Mouse (Mus musculus) midbrain, embryonic 15.5 days (tissue): ENCODE data around the gene Gap43. TPM values are rescaled to one million over a fixed set of nuclear protein-coding genes. Genes with fewer than 3 reads are reported as not detected.

Experiments used
- ATAC-seq: fragments of 200-750 bp; cut with Nextera tagmentation; replicated peaks from 2 replicates; pipeline ENCODE4 v1.8.0; 2017; ENCODE audit warnings: moderate TSS enrichment
- H3K27ac ChIP-seq: fragments of 300-500 bp; sonication (generic); 2 replicates; pipeline ENCODE4 v1.5.1; 2015; ENCODE audit warnings: mild to moderate bottlenecking, inconsistent platforms
- H3K27me3 ChIP-seq: fragments of 300-500 bp; sonication (generic); replicated peaks from 2 replicates; pipeline ENCODE4 v1.6.1; 2015; ENCODE audit warnings: inconsistent platforms
- H3K36me3 ChIP-seq: fragments of 300-500 bp; sonication (generic); replicated peaks from 2 replicates; pipeline ENCODE4 v1.6.1; 2015; ENCODE audit warnings: inconsistent platforms
- H3K4me1 ChIP-seq: fragments of 300-500 bp; sonication (generic); 2 replicates; pipeline ENCODE4 v1.6.1; 2015; ENCODE audit warnings: inconsistent platforms
- H3K4me2 ChIP-seq: fragments of 300-500 bp; sonication (generic); 2 replicates; pipeline ENCODE4 v1.6.1; 2015; ENCODE audit warnings: inconsistent platforms, mild to moderate bottlenecking, moderate library complexity
- H3K4me3 ChIP-seq: fragments of 300-500 bp; sonication (generic); 2 replicates; pipeline ENCODE4 v1.5.1; 2015; ENCODE audit warnings: mild to moderate bottlenecking, inconsistent platforms
- H3K9ac ChIP-seq: fragments of 300-500 bp; sonication (generic); 2 replicates; pipeline ENCODE4 v1.6.1; 2015; ENCODE audit warnings: mild to moderate bottlenecking, inconsistent platforms
- H3K9me3 ChIP-seq: fragments of 300-500 bp; sonication (generic); 2 replicates; pipeline ENCODE4 v1.6.1; 2016; ENCODE audit warnings: inconsistent platforms
- WGBS: fragments of 180-500 bp; shearing (Covaris S2); methylation state at CpG from one replicate; pipeline ENCODE4 v1.1.7; 2015; ENCODE audit warnings: mixed read lengths; 5-methylcytosine and 5-hydroxymethylcytosine counted together
- polyA plus RNA-seq: library from polyadenylated mRNA; unstranded; fragments of >200 nt; fragmentation: Nextera tagmentation; extraction: Ambion mirVana; gene quantifications from 2 replicates; pipeline ENCODE4 v1.2.1, GENCODE M21; 2015

Gene Gap43
- polyA plus RNA-seq, 1 experiment from 2014 or later: 1,557 TPM

DNA sequence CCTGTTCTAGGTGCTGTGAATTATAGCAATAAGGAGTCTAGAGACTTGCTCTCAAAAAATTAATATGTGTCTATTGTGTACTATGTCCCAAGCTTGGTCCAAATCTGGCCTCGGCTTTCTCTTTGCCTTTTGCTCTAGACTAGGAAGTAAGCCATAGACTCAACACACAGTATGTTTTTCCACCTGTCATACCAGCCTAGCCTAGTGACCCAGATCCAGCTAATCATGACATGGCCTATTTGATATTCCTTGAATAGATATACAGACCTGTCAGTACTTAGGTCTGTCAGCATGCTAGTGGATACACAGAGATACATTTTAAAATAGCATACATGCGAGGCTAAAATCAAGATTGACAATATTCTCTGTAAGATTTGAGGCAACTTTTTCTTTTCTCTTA, 46.4 kb downstream of the Gap43 start:
- no peak for ATAC-seq
- Histone ChIP-seq H3K4me1 (peaks cover 16% of the 10 kb centered on the region; the same call in 1 of the 2 replicates), H3K4me2 (no peak overlapping the region), H3K4me3 (no peak overlapping the region), H3K27ac (no peak overlapping the region), H3K9me3 (no peaks in the 10 kb centered on the region), H3K9ac (no peak overlapping the region), H3K36me3 (peaks cover 5% of the 10 kb centered on the region; the same call in 1 of the 2 replicates), H3K27me3 (no peaks in the 10 kb centered on the region)
- WGBS: 91% methylated on average over 2 of the region's 2 CpGs

DNA sequence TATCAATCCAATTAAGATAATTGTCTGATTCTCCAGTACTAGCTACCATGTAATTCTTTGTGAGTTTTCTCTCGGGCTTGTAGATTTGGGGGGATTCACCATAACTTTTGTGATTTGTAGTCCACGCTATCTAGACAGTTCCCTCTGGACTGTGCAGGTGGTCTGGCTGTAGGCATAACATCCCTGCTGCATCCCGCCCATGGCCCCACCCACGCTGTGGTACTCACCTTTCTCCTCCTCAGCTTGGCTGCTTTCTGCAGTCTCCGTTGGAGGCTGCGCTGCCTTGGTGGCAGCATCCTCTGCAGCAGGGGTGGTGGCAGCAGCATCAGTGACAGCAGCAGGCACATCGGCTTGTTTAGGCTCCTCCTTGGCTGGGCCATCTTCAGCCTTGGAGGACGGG, 48.9 kb downstream of the Gap43 start:
- H3K27me3 ChIP-seq: no peaks in the 10 kb centered on the region
- H3K27ac ChIP-seq: no peak overlapping the region
- 54% methylated on average over 8 of the region's 8 CpGs for WGBS
- H3K9ac ChIP-seq: no peak overlapping the region
- H3K36me3 ChIP-seq: peaks cover 5% of the 10 kb centered on the region; the same call in 1 of the 2 replicates
- no peaks in the 10 kb centered on the region for H3K9me3 ChIP-seq
- H3K4me3 ChIP-seq: no peak overlapping the region
- no peak overlapping the region for H3K4me2 ChIP-seq
- H3K4me1 ChIP-seq: peaks cover 16% of the 10 kb centered on the region; the same call in 1 of the 2 replicates
- ATAC-seq: peak; percentile 67

DNA sequence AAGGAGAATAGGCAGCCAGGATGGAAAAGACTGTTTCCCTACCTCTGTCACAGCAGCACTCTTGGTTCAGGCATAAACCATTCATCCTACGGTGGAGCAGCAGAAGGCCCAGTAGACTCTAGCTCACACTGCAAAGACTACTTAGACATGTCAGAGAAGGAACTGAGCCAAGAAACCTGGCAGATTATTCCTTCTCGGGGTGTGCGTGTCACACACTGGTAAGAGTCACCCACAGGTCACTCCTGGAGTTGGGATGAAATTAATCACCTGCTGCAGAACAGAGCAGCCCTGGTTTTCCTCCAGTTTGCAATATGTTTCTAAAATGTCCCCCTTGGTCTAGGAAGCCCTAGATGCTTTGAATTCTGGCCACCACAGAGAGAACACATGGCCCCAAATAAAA, 56.4 kb downstream of the Gap43 start:
- H3K4me1 ChIP-seq: no peaks in the 10 kb centered on the region; the same call in 1 of the 2 replicates
- no peaks in the 10 kb centered on the region for H3K27me3 ChIP-seq
- no peaks in the 10 kb centered on the region for H3K9me3 ChIP-seq
- H3K4me3 ChIP-seq: no peak overlapping the region
- no peak overlapping the region for H3K9ac ChIP-seq
- no peak overlapping the region for H3K27ac ChIP-seq
- ATAC-seq: no peak
- WGBS: 93% methylated on average over 3 of the region's 3 CpGs
- H3K4me2 ChIP-seq: no peak overlapping the region
- no peaks in the 10 kb centered on the region for H3K36me3 ChIP-seq

DNA sequence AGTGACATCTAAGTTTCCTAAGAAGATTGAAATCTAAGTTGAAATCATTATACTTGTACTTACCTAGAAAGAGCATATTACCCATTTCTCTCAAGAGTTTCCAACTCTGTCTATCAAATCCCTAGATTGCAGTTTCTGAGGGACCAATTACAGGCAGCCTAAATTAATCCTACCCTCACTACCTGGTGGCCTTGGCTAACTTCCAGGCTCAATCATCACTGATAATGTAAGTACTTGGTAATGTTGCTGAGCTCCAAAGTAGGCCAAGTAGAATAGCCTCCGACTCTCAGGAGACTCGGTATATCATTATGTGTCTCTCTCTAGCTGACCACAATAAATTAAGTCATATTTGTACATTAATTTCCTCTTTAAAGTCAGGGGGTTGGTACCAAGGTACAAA, 62.7 kb downstream of the Gap43 start:
- no peak overlapping the region for H3K9ac ChIP-seq
- no peak overlapping the region for H3K4me2 ChIP-seq
- no peaks in the 10 kb centered on the region for H3K27me3 ChIP-seq
- peaks cover 26% of the 10 kb centered on the region for H3K4me1 ChIP-seq
- ATAC-seq: no peak
- 76% methylated on average over 2 of the region's 2 CpGs for WGBS
- H3K27ac ChIP-seq: no peak overlapping the region
- H3K9me3 ChIP-seq: no peaks in the 10 kb centered on the region
- H3K36me3 ChIP-seq: no peaks in the 10 kb centered on the region
- H3K4me3 ChIP-seq: no peak overlapping the region

DNA sequence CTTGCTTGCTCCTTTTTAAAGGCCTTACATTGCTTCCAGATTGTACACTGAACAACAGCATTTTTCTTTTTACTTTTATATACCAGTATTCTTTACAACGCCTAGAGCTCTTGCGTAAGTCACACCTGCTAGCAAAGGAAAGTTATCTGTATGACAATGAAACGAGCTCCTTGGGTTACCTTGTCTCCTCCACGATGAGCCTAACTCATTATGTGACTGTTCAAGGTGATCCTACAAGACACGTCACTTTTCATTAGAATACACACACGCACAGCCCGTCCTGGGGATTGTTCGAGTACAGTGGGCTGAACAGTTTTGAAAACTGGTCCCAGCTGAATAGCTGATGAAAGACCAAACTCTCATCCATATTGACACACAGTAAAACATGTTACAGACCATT, 63.2 kb downstream of the Gap43 start:
- Histone ChIP-seq H3K27ac (peak overlapping the region; percentile 86), H3K27me3 (no peaks in the 10 kb centered on the region), H3K9me3 (no peaks in the 10 kb centered on the region), H3K9ac (no peak overlapping the region), H3K4me2 (no peak overlapping the region), H3K36me3 (no peaks in the 10 kb centered on the region), H3K4me3 (no peak overlapping the region), H3K4me1 (peaks cover 26% of the 10 kb centered on the region)
- no peak; the same call in 1 of the 2 replicates for ATAC-seq
- 55% methylated on average over 8 of the region's 8 CpGs for WGBS

DNA sequence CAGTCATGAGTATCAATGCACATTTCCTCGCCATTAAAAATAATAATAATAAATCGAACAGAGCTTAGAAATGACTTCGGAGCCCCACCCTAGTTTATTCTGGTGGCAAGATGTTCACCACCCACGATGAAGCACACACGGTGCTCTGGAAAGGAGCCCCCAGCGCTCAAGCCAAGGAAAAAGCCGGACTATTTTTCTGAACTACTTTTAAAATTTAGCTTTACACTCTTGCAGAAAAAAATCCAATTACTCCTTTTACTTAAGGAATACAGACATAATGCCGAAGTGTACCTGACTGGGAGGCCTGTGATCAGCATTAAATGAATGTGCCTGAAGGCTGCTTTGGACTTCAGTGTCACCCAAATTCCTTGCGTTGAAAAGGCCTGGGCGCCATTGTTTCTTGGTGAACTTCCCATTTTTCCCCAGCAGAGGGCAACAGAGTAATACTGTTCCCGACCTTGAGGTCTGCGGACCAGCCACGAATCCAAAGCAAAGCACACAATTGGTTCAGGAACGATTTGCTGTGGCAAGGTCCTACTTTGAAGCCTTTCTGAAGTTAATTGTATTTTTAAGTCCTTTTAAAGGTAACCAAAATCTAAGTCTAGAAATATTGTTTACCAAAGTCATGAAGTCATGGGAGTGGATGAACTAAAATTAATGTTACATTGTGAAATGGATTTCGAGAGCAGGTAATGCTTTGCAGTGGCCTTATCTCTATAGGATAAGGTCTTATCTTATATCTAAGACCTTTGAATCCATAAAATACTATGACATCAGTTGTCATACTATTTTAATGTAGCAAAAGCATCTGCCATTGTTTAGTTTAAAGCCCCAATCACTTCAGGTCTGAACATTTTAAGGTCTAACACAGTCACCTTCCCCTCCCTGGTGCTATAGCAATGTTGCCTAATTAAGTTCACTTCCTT, 64.0 kb downstream of the Gap43 start:
- Histone ChIP-seq H3K27ac (peak overlapping the region; percentile 86), H3K36me3 (no peaks in the 10 kb centered on the region), H3K9me3 (no peaks in the 10 kb centered on the region), H3K9ac (no peak overlapping the region), H3K4me2 (peak overlapping the region; percentile 42; the same call in 1 of the 2 replicates), H3K4me3 (no peak overlapping the region), H3K27me3 (no peaks in the 10 kb centered on the region), H3K4me1 (peaks cover 26% of the 10 kb centered on the region)
- 31% methylated on average over 15 of the region's 15 CpGs for WGBS
- ATAC-seq: peak; percentile 72

DNA sequence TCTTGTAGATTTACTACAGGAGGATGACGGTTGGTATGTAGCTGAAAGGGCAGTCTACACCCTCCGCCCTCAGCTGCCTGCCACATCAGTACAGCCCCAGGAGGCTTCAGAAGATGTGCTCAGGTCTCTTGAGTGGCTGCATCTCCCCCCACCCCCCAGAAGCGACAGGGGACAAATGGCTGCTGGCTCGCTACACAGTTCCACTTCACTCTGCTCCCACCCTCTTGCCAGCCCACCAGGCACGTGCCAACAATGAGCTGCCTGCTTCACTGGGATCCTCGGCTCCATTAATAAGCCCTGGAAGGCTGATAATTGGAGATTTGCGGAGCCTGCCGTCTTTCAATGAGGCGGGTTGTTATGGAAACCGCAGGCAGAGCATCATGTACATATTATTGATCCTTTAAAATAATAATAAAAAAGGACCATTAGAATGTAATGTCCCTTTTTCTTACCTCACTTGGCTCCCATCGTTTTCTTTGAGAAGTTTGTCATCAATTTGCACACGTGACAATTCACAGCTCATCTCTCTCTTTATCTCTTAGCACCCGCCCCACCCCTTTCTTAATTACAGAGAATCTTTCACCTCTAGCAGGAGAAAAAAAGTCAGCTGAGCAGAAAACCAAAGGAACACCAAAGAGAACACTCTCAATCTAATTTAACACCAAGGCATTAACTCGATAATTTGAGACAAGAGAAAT, 64.8 kb downstream of the Gap43 start:
- H3K27ac ChIP-seq: peak overlapping the region; percentile 86
- H3K4me1 ChIP-seq: peaks cover 26% of the 10 kb centered on the region
- peak; percentile 84 for ATAC-seq
- H3K36me3 ChIP-seq: no peaks in the 10 kb centered on the region
- H3K4me3 ChIP-seq: 0 out of 2 replicates have a peak overlapping the region, but pooled peaks have one; percentile 10
- H3K9ac ChIP-seq: no peak overlapping the region; the same call in 1 of the 2 replicates
- 18% methylated on average over 14 of the region's 14 CpGs for WGBS
- peak overlapping the region; percentile 42 for H3K4me2 ChIP-seq
- no peaks in the 10 kb centered on the region for H3K27me3 ChIP-seq
- no peaks in the 10 kb centered on the region for H3K9me3 ChIP-seq

DNA sequence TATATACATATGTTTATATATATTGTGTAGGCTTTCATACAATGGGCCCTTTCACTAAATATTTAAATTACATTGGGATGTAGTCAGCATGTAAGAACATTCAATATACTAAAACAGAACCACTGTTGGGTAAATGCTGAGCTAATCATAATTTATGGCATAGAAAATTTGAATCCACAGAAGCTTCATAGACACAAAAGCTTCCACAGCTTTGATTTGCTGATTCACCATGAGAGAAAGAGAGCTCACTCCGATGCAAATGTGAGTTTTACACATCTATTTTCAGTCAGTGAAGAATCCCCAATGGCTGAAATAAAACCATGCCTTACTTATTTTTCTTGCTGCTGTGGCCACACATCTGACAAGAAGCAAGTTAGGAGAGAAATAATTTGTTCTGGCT, 69.2 kb downstream of the Gap43 start:
- H3K36me3 ChIP-seq: no peaks in the 10 kb centered on the region
- peaks cover 32% of the 10 kb centered on the region for H3K4me1 ChIP-seq
- H3K27ac ChIP-seq: no peak overlapping the region
- H3K9ac ChIP-seq: no peak overlapping the region
- no peaks in the 10 kb centered on the region for H3K9me3 ChIP-seq
- H3K4me2 ChIP-seq: no peak overlapping the region
- H3K27me3 ChIP-seq: no peaks in the 10 kb centered on the region
- WGBS: 65% methylated on average over 1 of the region's 1 CpGs
- no peak overlapping the region for H3K4me3 ChIP-seq
- no peak for ATAC-seq

DNA sequence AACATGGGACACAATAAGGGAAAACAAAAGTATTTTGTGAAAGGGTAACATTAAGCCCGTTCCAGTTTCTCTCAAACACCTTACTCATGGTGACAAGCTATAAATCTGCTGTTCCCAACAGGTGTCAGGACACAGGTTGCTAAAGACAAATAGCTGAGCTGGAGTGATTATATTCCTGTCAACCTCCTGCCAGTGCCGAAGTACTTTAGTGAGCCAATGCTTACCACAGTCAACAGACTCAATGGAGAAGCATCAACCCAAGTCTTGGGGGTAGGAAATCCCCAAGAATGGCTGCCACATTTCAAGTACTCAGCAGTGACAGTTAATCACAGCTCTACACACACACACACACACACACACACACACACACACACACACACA, 70.9 kb downstream of the Gap43 start:
- WGBS: 23% methylated on average over 2 of the region's 2 CpGs
- Histone ChIP-seq H3K9me3 (no peaks in the 10 kb centered on the region), H3K36me3 (no peaks in the 10 kb centered on the region), H3K4me3 (no peak overlapping the region), H3K27ac (peak overlapping the region; percentile 65), H3K4me1 (peaks cover 19% of the 10 kb centered on the region), H3K27me3 (no peaks in the 10 kb centered on the region), H3K4me2 (no peak overlapping the region), H3K9ac (no peak overlapping the region)
- peak; percentile 31 for ATAC-seq

DNA sequence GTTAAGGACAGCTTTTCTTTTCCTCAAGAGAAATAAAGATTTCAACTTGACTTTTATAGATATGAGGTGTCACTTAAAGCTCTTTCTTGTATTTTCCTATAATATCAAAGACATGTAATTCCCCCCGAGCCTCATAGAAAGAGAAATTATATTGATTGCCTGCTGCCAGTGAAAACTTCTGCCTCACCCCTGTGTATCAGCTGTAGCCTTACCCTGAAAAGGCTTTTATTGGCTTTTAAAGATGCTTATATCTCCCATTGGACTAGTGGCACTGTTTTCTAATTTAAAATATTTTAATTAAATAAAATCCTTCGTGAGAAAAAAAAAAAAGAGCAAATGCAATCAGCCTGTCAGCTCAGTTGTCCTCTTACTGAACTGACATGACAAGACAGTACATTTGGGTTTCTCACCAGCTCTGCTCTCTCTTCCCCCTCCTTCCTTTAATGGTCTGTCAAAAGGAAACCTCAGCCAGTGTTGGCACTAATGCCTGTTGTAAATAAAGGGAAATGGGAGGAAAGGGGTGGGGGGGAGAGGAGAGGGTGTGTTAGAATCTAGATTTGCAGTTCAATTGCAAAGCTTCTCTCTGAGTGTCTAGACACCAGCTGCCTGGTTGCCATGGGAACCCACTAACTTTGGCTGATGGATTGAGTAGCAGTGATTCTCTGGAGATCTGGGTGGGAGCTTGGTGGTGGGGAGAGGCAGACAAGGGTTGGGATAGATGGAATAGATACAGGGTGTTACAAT, 71.4 kb downstream of the Gap43 start:
- no peaks in the 10 kb centered on the region for H3K27me3 ChIP-seq
- no peak overlapping the region for H3K4me3 ChIP-seq
- H3K4me1 ChIP-seq: peaks cover 19% of the 10 kb centered on the region
- no peaks in the 10 kb centered on the region for H3K36me3 ChIP-seq
- H3K9ac ChIP-seq: no peak overlapping the region
- H3K4me2 ChIP-seq: no peak overlapping the region
- no peaks in the 10 kb centered on the region for H3K9me3 ChIP-seq
- H3K27ac ChIP-seq: peak overlapping the region; percentile 65
- 16% methylated on average over 2 of the region's 2 CpGs for WGBS
- ATAC-seq: peak; percentile 89

DNA sequence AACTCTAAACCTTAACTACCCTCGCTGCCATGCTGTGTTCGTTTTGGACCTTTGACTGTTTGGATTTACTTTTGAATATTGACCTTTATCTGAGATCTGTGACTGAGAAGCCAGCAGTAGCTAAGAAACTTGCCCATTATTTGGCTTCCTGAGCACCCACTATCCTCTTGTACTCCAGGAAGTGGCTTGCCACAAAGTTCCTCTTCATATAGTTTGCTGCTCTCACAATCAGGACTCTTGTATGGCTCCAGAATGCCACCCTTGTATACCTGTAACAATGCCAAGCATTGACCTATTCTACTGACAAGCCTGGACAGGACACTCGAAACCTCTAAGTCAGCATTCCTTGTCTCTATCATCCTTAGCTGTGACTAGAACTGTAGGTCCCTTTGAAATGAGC, 75.3 kb downstream of the Gap43 start:
- H3K27ac ChIP-seq: no peak overlapping the region
- 86% methylated on average over 3 of the region's 3 CpGs for WGBS
- H3K9ac ChIP-seq: no peak overlapping the region
- H3K4me2 ChIP-seq: no peak overlapping the region
- H3K4me1 ChIP-seq: peaks cover 19% of the 10 kb centered on the region
- no peaks in the 10 kb centered on the region for H3K9me3 ChIP-seq
- H3K4me3 ChIP-seq: no peak overlapping the region
- no peaks in the 10 kb centered on the region for H3K27me3 ChIP-seq
- no peak for ATAC-seq
- no peaks in the 10 kb centered on the region for H3K36me3 ChIP-seq
